Mouse (Mus musculus) cortical plate, adult 2 months (tissue): ENCODE measurements at regions not wholly inside any gene's neighbourhood (a gene's known extent, or its start where the extent isn't known, plus 50 kb on each side); places are given as distances from the start of the nearest gene placed in this dataset.

Experiments used
- H3K27ac ChIP-seq: fragments of 200-500 bp; 2 replicates; pipeline ENCODE4 v1.5.1; 2012; ENCODE audit warnings: low read length, control low read depth, inconsistent platforms; ENCODE audit not compliant: insufficient read depth
- H3K4me1 ChIP-seq: fragments of 200-500 bp; 2 replicates; pipeline ENCODE4 v1.6.1; 2011; ENCODE audit warnings: low read length; ENCODE audit not compliant: control insufficient read depth, insufficient read depth
- H3K4me3 ChIP-seq: fragments of 200-500 bp; 2 replicates; pipeline ENCODE4 v1.5.1; 2011; ENCODE audit warnings: mild to moderate bottlenecking, low read length, control low read depth; ENCODE audit not compliant: insufficient read depth
- CTCF ChIP-seq: fragments of 200-500 bp; IDR thresholded peaks from 2 replicates; pipeline ENCODE4 v1.5.1; 2011; ENCODE audit warnings: mild to moderate bottlenecking, control low read depth, low read length; ENCODE audit not compliant: insufficient read depth; ENCODE audit errors: extremely low read depth
- POLR2A ChIP-seq: fragments of 200-500 bp; IDR thresholded peaks from 2 replicates; pipeline ENCODE4 v1.6.1; 2011; ENCODE audit warnings: mild to moderate bottlenecking, low read length, control low read depth; ENCODE audit not compliant: insufficient read depth; ENCODE audit errors: extremely low read depth

DNA sequence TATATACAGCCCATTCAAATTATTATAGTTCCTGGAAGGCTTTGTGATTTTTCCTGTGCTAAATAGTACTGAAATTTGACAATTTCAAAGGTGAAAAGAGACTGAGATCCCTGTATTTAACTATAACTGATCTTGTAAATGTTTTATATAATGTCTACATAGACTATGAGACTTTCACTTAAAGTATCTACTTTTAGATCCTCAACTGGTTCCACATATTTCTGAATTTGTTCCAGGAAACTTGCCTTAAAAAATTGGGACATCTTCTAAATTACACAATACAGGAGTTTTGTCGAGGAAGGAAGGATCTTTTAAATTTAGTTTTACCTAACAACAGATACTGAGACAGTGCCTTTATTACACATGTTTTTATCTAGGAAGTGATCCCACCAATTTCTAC lies 4763.4 kb downstream of the 9330182O14Rik start:
- TF ChIP-seq CTCF = no peak
- H3K27ac ChIP-seq = no peak overlapping the region
- no peak overlapping the region for H3K4me3 ChIP-seq
- H3K4me1 ChIP-seq = no peaks in the 10 kb centered on the region; the same call in 1 of the 2 replicates

DNA sequence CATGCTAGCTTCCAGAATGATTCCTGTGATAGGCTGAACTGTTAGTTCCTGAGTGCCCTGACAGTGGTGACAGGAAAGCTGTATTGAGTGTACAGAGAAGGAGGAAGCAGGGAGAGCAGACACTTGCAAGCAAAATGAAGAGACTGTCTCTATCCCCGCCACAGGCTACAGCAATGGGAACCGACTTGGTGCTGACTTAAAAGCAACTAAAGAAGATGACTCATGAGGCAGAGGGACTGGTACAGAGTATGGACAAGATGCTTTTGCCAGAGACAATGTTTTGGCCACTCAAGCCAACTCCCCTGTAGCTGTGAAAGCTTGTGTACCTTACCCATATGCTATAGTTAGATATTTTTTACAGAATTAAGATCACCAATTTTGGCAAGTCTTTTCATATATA lies 4773.0 kb downstream of the 9330182O14Rik start:
- TF ChIP-seq POLR2A = no peak
- no peak for TF ChIP-seq CTCF
- no peak overlapping the region for H3K4me3 ChIP-seq
- H3K27ac ChIP-seq = no peak overlapping the region
- no peaks in the 10 kb centered on the region for H3K4me1 ChIP-seq

DNA sequence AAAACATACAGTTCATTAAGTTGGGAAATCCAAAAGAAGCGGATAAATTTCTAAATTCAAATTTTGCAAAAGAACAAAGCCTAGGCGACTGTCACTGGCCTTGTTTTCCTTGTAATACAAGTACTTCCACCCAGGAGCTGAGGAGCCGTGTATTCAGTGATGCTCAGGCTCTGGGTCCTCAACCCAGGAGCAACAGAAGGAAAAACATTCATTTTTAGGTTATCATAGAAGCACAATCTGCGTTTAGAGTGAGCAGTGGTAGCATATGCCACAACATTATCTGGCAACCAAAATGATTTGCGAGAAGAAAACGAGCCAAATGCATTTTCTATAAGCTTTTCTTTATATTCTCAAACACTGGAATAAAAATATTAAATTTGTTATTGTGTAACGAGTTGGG lies 4779.3 kb downstream of the 9330182O14Rik start:
- no peaks in the 10 kb centered on the region; the same call in 1 of the 2 replicates for H3K4me1 ChIP-seq
- H3K27ac ChIP-seq = peak overlapping the region; percentile 46; the same call in 1 of the 2 replicates
- no peak for TF ChIP-seq POLR2A
- TF ChIP-seq CTCF = no peak
- H3K4me3 ChIP-seq = no peak overlapping the region

DNA sequence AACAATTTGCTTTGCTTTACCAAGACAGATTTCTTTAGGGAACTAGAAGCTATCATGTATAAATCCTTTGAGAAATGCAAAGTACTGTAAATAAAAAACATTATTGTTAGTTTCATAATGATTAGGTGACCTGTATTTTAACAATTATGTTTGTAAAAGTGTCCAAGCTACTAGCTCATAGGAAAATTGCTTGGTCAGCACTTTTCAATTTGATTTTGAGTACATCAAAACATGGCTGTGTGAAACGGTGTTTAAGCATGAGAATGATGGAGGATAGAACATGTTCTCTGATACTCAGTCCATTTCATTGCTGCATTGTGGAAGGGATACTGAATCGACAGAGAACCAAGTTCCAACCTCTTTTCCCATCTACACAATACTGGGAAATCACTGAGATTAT lies 4780.8 kb downstream of the 9330182O14Rik start:
- Histone ChIP-seq H3K27ac (no peak overlapping the region), H3K4me1 (no peaks in the 10 kb centered on the region; the same call in 1 of the 2 replicates), H3K4me3 (no peak overlapping the region)
- no peak for TF ChIP-seq POLR2A
- no peak for TF ChIP-seq CTCF

DNA sequence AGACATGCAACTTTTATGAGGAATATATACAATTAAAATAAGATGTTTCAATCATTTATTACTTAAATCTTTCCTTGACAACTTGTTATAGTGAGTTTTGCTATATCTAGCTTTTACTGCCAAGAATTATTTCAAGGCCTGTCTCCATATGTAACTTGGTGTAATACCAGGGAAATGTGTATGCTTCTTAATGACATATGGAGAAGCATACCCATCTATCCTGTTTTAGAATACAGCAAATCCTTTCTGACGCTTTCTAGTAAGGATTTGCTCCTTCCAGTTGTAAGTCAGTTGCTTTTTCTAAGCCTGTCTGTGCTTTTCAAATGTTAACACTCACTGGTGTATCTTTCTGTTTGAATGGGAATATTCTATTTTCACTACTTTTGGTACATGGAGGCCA lies 4782.3 kb downstream of the 9330182O14Rik start:
- TF ChIP-seq POLR2A = no peak
- Histone ChIP-seq H3K4me1 (no peaks in the 10 kb centered on the region; the same call in 1 of the 2 replicates), H3K4me3 (no peak overlapping the region), H3K27ac (no peak overlapping the region)

DNA sequence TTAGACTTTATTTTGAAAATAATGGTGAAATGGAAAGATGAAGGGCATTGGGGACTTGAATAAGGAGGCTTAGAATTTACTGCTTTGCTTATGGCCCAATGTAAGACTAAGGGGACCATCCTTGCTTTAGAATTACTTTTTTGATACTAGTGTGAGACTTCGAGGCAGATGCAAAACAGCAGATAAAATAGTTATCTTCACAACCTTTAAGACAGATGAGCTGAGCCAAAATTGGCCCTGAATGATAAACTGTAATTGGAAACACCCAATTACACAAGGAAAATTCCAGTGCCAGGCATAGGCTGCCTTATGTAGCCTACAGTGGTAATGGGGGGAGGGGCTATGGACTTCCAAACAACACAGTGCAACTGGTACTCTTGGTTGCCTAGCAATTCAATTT lies 4790.5 kb downstream of the 9330182O14Rik start:
- no peak for TF ChIP-seq POLR2A
- no peak for TF ChIP-seq CTCF

DNA sequence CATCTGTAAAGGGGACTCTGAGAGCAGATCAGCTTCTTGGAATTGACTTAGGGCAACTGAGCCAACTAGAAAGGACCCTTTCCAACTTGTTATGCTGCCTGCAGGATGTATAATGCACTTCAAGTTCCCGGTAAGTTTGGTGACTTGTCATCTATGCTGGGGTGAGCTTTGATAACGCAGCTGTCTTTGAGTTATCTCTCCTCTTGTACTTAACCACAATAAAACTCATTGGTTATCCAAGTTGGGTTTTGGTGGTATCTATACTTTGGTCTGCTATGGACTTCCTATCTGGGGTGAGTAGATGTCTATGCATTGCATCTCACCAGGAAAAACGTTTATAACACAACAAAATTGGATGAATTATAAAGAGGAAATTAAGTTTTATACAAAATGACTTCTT lies 4792.9 kb downstream of the 9330182O14Rik start:
- Histone ChIP-seq H3K27ac (no peak overlapping the region), H3K4me3 (no peak overlapping the region), H3K4me1 (no peaks in the 10 kb centered on the region; the same call in 1 of the 2 replicates)
- TF ChIP-seq POLR2A (no peak), CTCF (no peak)

More for the DNA sequence above, 4790.5 kb downstream of the 9330182O14Rik start:
- H3K4me3 ChIP-seq = no peak overlapping the region
- no peaks in the 10 kb centered on the region; the same call in 1 of the 2 replicates for H3K4me1 ChIP-seq
- no peak overlapping the region for H3K27ac ChIP-seq

DNA sequence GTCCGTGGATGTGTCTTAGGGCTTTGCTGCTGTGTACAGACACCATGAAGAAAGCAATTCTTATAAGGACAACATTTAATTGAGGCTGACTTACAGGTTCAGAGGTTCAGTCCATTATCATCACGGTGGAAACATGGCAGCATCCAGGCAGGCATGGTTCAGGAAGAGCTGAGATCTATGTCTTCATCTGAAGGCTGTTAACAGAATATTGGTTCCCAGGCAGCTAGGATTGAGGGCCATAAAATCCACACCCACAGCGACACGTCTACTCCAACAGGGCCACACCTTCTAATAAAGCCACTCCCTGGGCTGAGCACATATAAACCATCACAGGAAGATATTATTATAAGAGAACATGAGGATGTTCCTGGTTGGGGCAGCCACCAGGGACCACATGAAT lies 4814.5 kb downstream of the 9330182O14Rik start:
- Histone ChIP-seq H3K4me3 (no peak overlapping the region), H3K27ac (no peak overlapping the region), H3K4me1 (no peaks in the 10 kb centered on the region)
- TF ChIP-seq POLR2A (no peak), CTCF (no peak)

DNA sequence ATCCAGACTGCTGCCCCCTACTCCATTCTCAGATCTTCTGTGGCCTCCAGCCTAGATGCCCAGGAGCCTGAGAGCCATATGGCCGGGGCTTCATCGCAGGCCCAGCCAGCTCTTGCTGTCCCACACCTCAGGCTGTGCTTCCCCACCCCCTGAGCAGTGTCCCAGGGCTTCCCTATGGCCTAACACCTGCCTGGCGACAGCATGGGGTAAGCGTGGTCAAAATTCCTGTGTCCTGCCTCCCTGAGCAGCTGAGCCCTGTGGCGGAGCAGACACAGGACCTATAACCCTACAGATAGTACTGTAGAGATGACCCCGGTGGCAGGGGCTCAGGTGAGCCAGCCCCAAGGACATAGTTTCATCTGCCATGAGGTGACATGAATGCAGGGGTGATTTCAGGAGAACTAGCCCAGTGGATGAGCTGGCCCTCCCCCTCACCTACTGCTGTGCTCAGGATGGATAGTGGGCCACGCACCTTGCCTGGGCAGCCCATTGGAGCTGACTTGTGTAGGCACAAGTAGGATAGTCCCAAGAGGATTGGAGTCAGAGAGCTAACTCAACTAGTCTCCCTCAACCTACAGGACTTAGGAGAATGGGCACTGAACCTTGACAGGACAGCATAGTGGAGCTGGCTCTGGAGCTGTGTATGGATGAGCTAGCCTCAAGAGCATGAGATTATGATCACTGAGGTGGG lies 4816.9 kb downstream of the 9330182O14Rik start:
- H3K27ac ChIP-seq = no peak overlapping the region
- TF ChIP-seq POLR2A (no peak), CTCF (no peak)
- H3K4me3 ChIP-seq = no peak overlapping the region
- no peaks in the 10 kb centered on the region for H3K4me1 ChIP-seq
